Comparison of ENCODE assay signal across 19 mouse cellular contexts in the genomic region with DNA sequence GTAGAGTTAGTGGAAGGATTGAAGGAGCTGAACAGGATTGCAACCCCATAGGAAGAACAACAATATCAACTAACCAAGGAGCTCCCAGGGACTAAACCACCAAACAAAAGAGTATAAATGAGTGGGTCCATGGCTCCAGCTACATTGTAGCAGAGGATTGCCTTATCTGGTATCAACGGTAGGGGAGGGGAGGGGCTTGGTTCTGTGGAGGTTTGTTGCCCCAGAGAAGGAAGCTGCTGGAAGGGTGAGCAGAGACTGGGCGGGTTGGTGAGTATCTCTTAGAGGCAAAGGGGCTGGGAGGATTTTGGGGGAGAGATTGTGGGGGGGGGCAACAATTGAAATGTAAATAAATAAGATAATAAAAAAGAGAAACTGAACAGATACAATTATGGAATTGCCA.
"Had no signal": no experiment of that assay in that cellular context is flagged by ENCODE, and none has a peak within 500 bp of the region (broad histone marks: within the 10 kb centered on the region; RNA-seq: fewer than 3 reads in every experiment).

No protein-coding gene starts in this region.

- H3K27me3 ChIP-seq: lung, embryonic 15.5 days; megakaryocyte, embryonic 14.5 days; midbrain, embryonic 12.5 days; midbrain, embryonic 15.5 days; neural tube, embryonic 12.5 days; stomach, embryonic 15.5 days had no signal

- DNase-seq: lung, adult 2 months; lung, postnatal 14 days; lung, postnatal 36 days; retina, postnatal 1 day; right cerebral cortex, adult 18-20 months; right cerebral cortex, postnatal 14 days; thymus, adult 2 months; thymus, postnatal 25 days; thymus, postnatal 4 days had no signal

- ATAC-seq: lung, postnatal 0 days; midbrain, embryonic 15.5 days had no signal

- H3K36me3 ChIP-seq: midbrain, embryonic 12.5 days; midbrain, embryonic 15.5 days; neural tube, embryonic 12.5 days had no signal

- H3K27ac ChIP-seq: lung, embryonic 15.5 days; macrophage; midbrain, embryonic 10.5 days; midbrain, embryonic 12.5 days; midbrain, embryonic 15.5 days; neural tube, embryonic 12.5 days; stomach, embryonic 15.5 days; stomach, postnatal 0 days had no signal

- H3K4me3 ChIP-seq: lung, embryonic 15.5 days; megakaryocyte, embryonic 14.5 days; midbrain, embryonic 10.5 days; midbrain, embryonic 12.5 days; midbrain, embryonic 15.5 days; neural tube, embryonic 12.5 days; stomach, embryonic 15.5 days had no signal

- H3K9me3 ChIP-seq: lung, embryonic 15.5 days; megakaryocyte, embryonic 14.5 days; midbrain, embryonic 10.5 days; midbrain, embryonic 15.5 days; neural tube, embryonic 12.5 days; stomach, embryonic 15.5 days had no signal

- H3K4me1 ChIP-seq: lung, embryonic 15.5 days; megakaryocyte, embryonic 14.5 days; midbrain, embryonic 10.5 days; midbrain, embryonic 12.5 days; midbrain, embryonic 15.5 days; neural tube, embryonic 12.5 days; stomach, embryonic 15.5 days had no signal

- H3K4me2 ChIP-seq: lung, embryonic 15.5 days; midbrain, embryonic 12.5 days; midbrain, embryonic 15.5 days; neural tube, embryonic 12.5 days; stomach, embryonic 15.5 days had no signal

- H3K9ac ChIP-seq: lung, embryonic 15.5 days; midbrain, embryonic 12.5 days; midbrain, embryonic 15.5 days; neural tube, embryonic 12.5 days; stomach, embryonic 15.5 days had no signal
